Mouse (Mus musculus) midbrain, embryonic 11.5 days (tissue): Measurements from ENCODE around the gene Tcf19. TPM values are rescaled to one million over a fixed set of nuclear protein-coding genes. Genes with fewer than 3 reads are reported as not detected.
A peak's percentile ranks its signal among the peaks of the same experiment; 100 is the strongest.

ENCODE experiments used
- ATAC-seq: fragments of 200-750 bp; cut with Nextera tagmentation; 2 replicates; pipeline ENCODE4 v1.8.0; 2017; ENCODE audit warnings: moderate TSS enrichment, moderate library complexity; ENCODE audit not compliant: low FRiP score
- DNase-seq: peaks from one replicate; pipeline ENCODE4 v3.0.0; 2015; ENCODE audit warnings: low spot score; ENCODE audit errors: missing footprints
- H3K27ac ChIP-seq: fragments of 300-500 bp; sonication (generic); 2 replicates; pipeline ENCODE4 v1.5.1; 2014; ENCODE audit warnings: low read depth, low read length
- H3K27me3 ChIP-seq: fragments of 300-500 bp; sonication (generic); 2 replicates; pipeline ENCODE4 v1.6.1; 2014; ENCODE audit warnings: mild to moderate bottlenecking, low read length, moderate library complexity, mixed read lengths; ENCODE audit not compliant: control insufficient read depth, insufficient read depth
- H3K36me3 ChIP-seq: fragments of 300-500 bp; sonication (generic); 2 replicates; pipeline ENCODE4 v1.6.1; 2014; ENCODE audit warnings: mild to moderate bottlenecking, low read length, moderate library complexity, mixed read lengths; ENCODE audit not compliant: control insufficient read depth, insufficient read depth
- H3K4me1 ChIP-seq: fragments of 300-500 bp; sonication (generic); 2 replicates; pipeline ENCODE4 v1.6.1; 2014; ENCODE audit warnings: low read length; ENCODE audit not compliant: control insufficient read depth, insufficient read depth
- H3K4me2 ChIP-seq: fragments of 300-500 bp; sonication (generic); 2 replicates; pipeline ENCODE4 v1.6.1; 2014; ENCODE audit warnings: mild to moderate bottlenecking, moderate library complexity
- H3K4me3 ChIP-seq: fragments of 300-500 bp; sonication (generic); 2 replicates; pipeline ENCODE4 v1.5.1; 2014; ENCODE audit warnings: low read depth, low read length
- H3K9ac ChIP-seq: fragments of 300-500 bp; sonication (generic); 2 replicates; pipeline ENCODE4 v1.6.1; 2014; ENCODE audit warnings: low read length
- H3K9me3 ChIP-seq: fragments of 300-500 bp; sonication (generic); 2 replicates; pipeline ENCODE4 v1.6.1; 2016; ENCODE audit warnings: low read length; ENCODE audit not compliant: control insufficient read depth
- WGBS: fragments of 180-500 bp; shearing (Covaris S2); extraction: QIAGEN DNeasy Blood & Tissue Kit; methylation state at CpG from one replicate; pipeline ENCODE4 v1.1.7; 2014; 5-methylcytosine and 5-hydroxymethylcytosine counted together
- polyA plus RNA-seq: library from polyadenylated mRNA; unstranded; fragments of >200 nt; fragmentation: Nextera tagmentation; extraction: Ambion mirVana; gene quantifications from 2 replicates; pipeline ENCODE4 v1.2.1, GENCODE M21; 2014

The Tcf19 gene
- polyA plus RNA-seq, 1 experiment from 2014 or later, result 57.7 TPM

GRCm38 (mm10) chr17:35550871-35551270, 34.2 kb upstream of the Tcf19 start:
- WGBS, result 67% methylated on average over 8 of the region's 8 CpGs
- no peaks in the 10 kb centered on the region for H3K36me3 ChIP-seq
- 0 out of 2 replicates have a peak, but pooled peaks cover 2% of the 10 kb centered on the region for H3K27me3 ChIP-seq
- ATAC-seq (no peak), DNase-seq (no peak)
- H3K9me3 ChIP-seq, result no peaks in the 10 kb centered on the region
- no peak overlapping the region for H3K9ac ChIP-seq
- H3K4me2 ChIP-seq, result no peak overlapping the region
- H3K4me3 ChIP-seq, result no peak overlapping the region
- H3K27ac ChIP-seq, result no peak overlapping the region
- 0 out of 2 replicates have a peak, but pooled peaks cover 2% of the 10 kb centered on the region for H3K4me1 ChIP-seq

- Histone ChIP-seq H3K9me3 (no peaks in the 10 kb centered on the region), H3K4me1 (0 out of 2 replicates have a peak, but pooled peaks cover 2% of the 10 kb centered on the region), H3K27ac (no peak overlapping the region), H3K27me3 (0 out of 2 replicates have a peak, but pooled peaks cover 2% of the 10 kb centered on the region), H3K36me3 (no peaks in the 10 kb centered on the region), H3K9ac (no peak overlapping the region), H3K4me3 (no peak overlapping the region), H3K4me2 (no peak overlapping the region)
- DNase-seq, result no peak
- 93% methylated on average over 4 of the region's 4 CpGs for WGBS
- ATAC-seq, result no peak
Measured at GRCm38 (mm10) chr17:35550143-35550494, 33.5 kb upstream of the Tcf19 start.

- Histone ChIP-seq H3K4me2 (no peak overlapping the region), H3K4me3 (no peak overlapping the region), H3K4me1 (0 out of 2 replicates have a peak, but pooled peaks cover 2% of the 10 kb centered on the region), H3K9ac (no peak overlapping the region), H3K9me3 (no peaks in the 10 kb centered on the region), H3K36me3 (no peaks in the 10 kb centered on the region), H3K27me3 (0 out of 2 replicates have a peak, but pooled peaks cover 2% of the 10 kb centered on the region), H3K27ac (no peak overlapping the region)
- DNase-seq (peak; percentile 72), ATAC-seq (no peak)
- WGBS, result 51% methylated on average over 15 of the region's 15 CpGs
Measured at GRCm38 (mm10) chr17:35549437-35550142, 33.0 kb upstream of the Tcf19 start.

- no peak overlapping the region for H3K9ac ChIP-seq
- ATAC-seq (no peak), DNase-seq (peak; percentile 71)
- H3K4me1 ChIP-seq, result peaks cover 3% of the 10 kb centered on the region; the same call in 1 of the 2 replicates
- H3K27me3 ChIP-seq, result 0 out of 2 replicates have a peak, but pooled peaks cover 2% of the 10 kb centered on the region
- H3K36me3 ChIP-seq, result no peaks in the 10 kb centered on the region
- 12% methylated on average over 5 of the region's 5 CpGs for WGBS
- no peaks in the 10 kb centered on the region for H3K9me3 ChIP-seq
- H3K4me2 ChIP-seq, result no peak overlapping the region
- H3K27ac ChIP-seq, result no peak overlapping the region
- no peak overlapping the region for H3K4me3 ChIP-seq
Measured at GRCm38 (mm10) chr17:35548636-35549035, 32.0 kb upstream of the Tcf19 start.

- 45% methylated on average over 2 of the region's 2 CpGs for WGBS
- Histone ChIP-seq H3K36me3 (no peaks in the 10 kb centered on the region), H3K27me3 (0 out of 2 replicates have a peak, but pooled peaks cover 2% of the 10 kb centered on the region), H3K4me3 (no peak overlapping the region), H3K9me3 (no peaks in the 10 kb centered on the region), H3K9ac (no peak overlapping the region), H3K27ac (no peak overlapping the region), H3K4me1 (peaks cover 9% of the 10 kb centered on the region; the same call in 1 of the 2 replicates), H3K4me2 (no peak overlapping the region)
- peak; percentile 21 for DNase-seq
- no peak for ATAC-seq
Measured at GRCm38 (mm10) chr17:35547465-35547864, 30.8 kb upstream of the Tcf19 start.

- Histone ChIP-seq H3K4me3 (no peak overlapping the region), H3K27ac (no peak overlapping the region), H3K36me3 (no peaks in the 10 kb centered on the region), H3K4me1 (peaks cover 9% of the 10 kb centered on the region; the same call in 1 of the 2 replicates), H3K4me2 (no peak overlapping the region), H3K9ac (no peak overlapping the region), H3K27me3 (0 out of 2 replicates have a peak, but pooled peaks cover 2% of the 10 kb centered on the region), H3K9me3 (no peaks in the 10 kb centered on the region)
- 34% methylated on average over 6 of the region's 6 CpGs for WGBS
- ATAC-seq, result peak; percentile 47; the same call in 1 of the 2 replicates
- peak; percentile 97 for DNase-seq
Measured at GRCm38 (mm10) chr17:35544680-35545079, 28.1 kb upstream of the Tcf19 start.

GRCm38 (mm10) chr17:35544001-35544400, 27.4 kb upstream of the Tcf19 start:
- ATAC-seq (no peak), DNase-seq (no peak)
- Histone ChIP-seq H3K4me1 (peaks cover 9% of the 10 kb centered on the region; the same call in 1 of the 2 replicates), H3K27me3 (0 out of 2 replicates have a peak, but pooled peaks cover 2% of the 10 kb centered on the region), H3K27ac (no peak overlapping the region), H3K9me3 (no peaks in the 10 kb centered on the region), H3K36me3 (no peaks in the 10 kb centered on the region), H3K9ac (no peak overlapping the region), H3K4me2 (no peak overlapping the region), H3K4me3 (no peak overlapping the region)
- WGBS, result 74% methylated on average over 6 of the region's 6 CpGs

- DNase-seq, result peak; percentile 86
- no peaks in the 10 kb centered on the region for H3K9me3 ChIP-seq
- peak; percentile 65 for ATAC-seq
- 0 out of 2 replicates have a peak, but pooled peaks cover 2% of the 10 kb centered on the region for H3K27me3 ChIP-seq
- no peak overlapping the region for H3K9ac ChIP-seq
- peaks cover 9% of the 10 kb centered on the region; the same call in 1 of the 2 replicates for H3K4me1 ChIP-seq
- no peak overlapping the region for H3K4me3 ChIP-seq
- 0 out of 2 replicates have a peak overlapping the region, but pooled peaks have one; percentile 14 for H3K27ac ChIP-seq
- H3K36me3 ChIP-seq, result no peaks in the 10 kb centered on the region
- WGBS, result 36% methylated on average over 14 of the region's 14 CpGs
- H3K4me2 ChIP-seq, result 0 out of 2 replicates have a peak overlapping the region, but pooled peaks have one; percentile 3
Measured at GRCm38 (mm10) chr17:35543412-35543861, 26.8 kb upstream of the Tcf19 start.
